Mouse (Mus musculus) cerebral cortex, adult 2 months (tissue): ENCODE data around the gene B3gnt5.

Experiments used
- WGBS: fragments of 180-500 bp; shearing (Covaris S2); methylation state at CpG from one replicate; pipeline ENCODE4 v1.1.7; 2018; 5-methylcytosine and 5-hydroxymethylcytosine counted together

Gene B3gnt5

DNA sequence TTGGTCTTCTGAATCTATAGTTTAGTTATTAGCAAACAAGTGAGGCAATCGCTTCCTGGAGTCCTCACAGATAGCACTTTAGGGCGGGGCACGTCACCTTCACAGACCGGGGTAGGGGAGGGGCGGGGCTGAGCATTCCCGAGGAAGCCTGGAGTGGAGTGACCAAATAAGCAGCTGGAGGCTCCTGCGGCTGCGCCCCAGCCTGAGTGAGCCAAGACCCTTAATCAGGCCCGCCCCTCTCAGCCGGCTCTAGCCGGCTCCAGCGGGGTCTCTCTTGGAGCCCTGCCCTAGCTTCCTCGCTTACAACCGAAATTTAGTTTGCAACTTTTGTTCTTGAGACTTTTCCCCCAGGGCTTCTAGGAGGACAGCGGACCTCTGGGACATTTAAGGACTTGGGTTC, at the start of gene B3gnt5:
TSS of gene B3gnt5 (plus strand) at position 135 of the 400 bp plus-strand sequence.
- WGBS: 6% methylated on average over 15 of the region's 15 CpGs

- 51% methylated on average over 2 of the region's 2 CpGs for WGBS
Observed at GRCm38 (mm10) chr16:19720959-19721358, 39.0 kb upstream of the B3gnt5 start.

DNA sequence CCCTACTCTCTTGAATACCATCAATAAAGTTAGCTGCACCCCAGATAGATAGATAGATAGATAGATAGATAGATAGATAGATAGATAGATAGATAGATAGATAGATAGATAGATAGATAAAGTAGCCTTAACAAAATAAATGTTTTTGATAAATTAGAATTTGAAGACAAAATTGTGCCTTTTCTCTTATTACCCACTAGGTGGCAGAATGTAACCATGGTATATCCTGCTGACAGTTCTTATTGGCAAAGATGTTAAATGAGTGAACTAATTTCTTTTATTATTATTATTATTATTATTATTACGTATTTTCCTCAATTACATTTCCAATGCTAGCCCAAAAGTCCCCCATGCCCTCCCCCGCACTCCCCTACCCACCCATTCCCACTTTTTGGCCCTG, 35.9 kb upstream of the B3gnt5 start:
- 35% methylated on average over 2 of the region's 2 CpGs for WGBS

- WGBS: 87% methylated on average over 1 of the region's 1 CpGs
Observed at GRCm38 (mm10) chr16:19732896-19733295, 27.1 kb upstream of the B3gnt5 start.

GRCm38 (mm10) chr16:19760505-19761496, 793 bp downstream of the B3gnt5 start:
- WGBS: 1% methylated on average over 61 of the region's 61 CpGs

DNA sequence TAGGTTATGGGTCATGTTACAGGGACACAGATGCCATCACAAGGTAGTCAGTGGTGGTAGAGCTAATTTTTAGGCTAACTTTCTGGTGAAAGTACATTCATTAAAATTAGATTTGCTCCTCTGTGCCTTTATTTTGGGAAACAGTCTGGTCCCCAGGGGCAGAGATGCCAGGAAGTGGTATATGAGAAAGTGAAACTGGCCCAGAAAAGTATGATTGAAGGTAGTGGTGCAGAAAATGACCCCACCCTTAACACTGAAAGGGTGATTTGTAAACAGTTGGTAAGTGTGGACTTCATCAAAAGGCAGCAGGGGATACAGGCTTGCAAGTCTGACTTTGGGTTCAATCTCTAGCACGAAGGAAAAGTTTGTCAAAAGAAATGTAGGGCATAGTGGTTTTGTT, 1.7 kb downstream of the B3gnt5 start:
- WGBS: 84% methylated on average over 1 of the region's 1 CpGs

DNA sequence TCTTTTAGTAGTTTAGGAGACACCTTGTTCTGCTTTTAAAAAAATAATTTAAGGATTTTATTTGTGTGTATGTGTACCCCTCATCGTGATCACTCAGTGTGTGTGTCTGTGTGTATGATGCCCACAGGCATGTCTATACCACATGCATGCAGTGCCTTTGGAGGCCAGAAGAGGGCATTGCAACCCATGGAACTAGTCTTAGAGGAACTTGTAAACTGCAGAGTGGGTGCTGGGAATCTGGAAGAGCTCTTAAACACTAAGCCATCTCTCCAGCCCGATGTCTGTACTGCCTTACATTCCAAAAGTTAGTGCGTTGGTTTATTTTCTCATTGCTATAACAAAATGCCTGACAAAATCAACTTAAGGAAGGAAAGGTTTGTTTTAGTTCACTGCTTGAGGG, 6.1 kb downstream of the B3gnt5 start:
- 98% methylated on average over 3 of the region's 3 CpGs for WGBS

- 92% methylated on average over 5 of the region's 5 CpGs for WGBS
Observed at GRCm38 (mm10) chr16:19768046-19768445, 8.0 kb downstream of the B3gnt5 start.

DNA sequence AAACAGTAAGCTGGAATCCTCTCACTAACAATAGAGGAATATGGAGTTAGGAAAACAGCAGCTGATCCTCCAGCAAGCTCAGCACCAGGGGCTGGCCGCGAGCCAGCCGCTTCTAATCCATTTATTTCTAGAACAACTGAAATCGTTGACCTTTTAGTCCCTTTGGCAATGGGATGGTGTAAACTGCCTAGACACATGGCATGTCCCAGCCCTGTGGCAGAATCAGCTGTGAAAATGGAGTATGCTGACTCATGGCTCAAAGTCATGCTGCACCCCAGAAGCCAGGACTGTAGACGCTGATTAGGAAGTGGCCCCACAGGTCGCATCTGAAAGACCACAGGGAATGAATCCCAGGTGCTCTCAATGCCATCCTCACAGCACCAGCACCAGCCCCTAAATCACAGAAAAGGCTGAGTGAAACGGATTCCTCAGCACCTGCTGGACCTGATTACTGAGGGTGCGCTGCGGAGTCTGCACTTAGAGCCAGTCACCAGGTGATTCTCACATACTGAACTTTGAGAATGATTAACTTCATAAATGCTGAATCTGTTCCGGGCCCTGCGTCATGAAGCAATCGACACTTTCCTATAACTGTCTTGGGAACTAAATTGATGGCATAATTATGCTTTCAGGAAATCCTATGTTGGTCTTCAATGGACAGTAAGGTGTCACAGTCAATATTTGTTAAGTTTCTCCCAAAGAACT, 26.5 kb downstream of the B3gnt5 start:
- 69% methylated on average over 12 of the region's 12 CpGs for WGBS

GRCm38 (mm10) chr16:19789914-19790313, 29.9 kb downstream of the B3gnt5 start:
- WGBS: 80% methylated on average over 2 of the region's 2 CpGs

- 38% methylated on average over 2 of the region's 2 CpGs for WGBS
Observed at GRCm38 (mm10) chr16:19818801-19819200, 58.8 kb downstream of the B3gnt5 start.
